8 mouse cellular contexts compared by ENCODE assay signal in the genomic region with DNA sequence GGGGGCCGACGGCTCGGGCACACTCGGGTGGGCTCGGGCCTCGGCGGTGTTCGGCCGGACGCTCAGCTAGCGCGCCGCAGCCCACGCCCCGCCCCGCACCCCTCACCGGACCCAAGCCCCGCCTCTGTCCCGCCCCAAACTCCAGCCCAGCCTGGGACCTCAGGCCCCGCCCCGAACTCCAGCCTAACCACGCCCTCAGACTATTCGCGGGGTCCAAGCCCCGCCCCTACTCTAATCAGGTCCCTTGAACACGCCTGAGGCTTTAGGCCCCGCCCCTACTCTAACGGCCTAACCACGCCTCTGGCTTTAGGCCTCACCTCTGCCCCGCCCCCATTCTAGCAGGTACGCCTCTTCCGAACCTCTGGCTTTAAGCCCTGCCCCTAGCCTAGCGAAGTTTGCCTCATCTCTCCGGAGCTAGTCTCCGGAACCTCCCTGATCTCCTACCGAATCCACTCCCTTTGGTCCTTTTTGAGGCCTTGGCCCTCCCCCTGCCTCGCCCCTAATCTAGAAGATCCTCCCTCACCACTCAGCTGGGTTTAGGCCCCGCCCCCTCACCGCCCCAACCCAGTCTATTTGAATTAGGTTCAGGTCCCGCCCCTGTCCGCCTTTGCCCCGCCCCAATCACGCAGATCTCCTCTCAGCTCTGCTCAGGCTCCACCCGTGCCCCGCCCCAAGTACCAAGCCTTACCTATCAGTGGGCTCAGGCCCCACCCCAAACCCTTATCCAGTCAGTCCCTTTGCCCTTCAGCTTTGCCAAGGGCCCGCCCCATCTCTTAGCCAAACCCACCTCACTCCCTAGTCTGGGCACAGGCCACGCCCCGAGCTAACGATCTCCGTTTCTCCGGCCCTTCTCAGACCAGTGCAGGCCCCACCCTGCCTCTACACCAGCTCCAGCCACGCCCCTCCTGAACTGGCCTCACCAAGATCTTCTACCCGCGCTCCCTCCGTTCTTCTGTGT. TPM values are rescaled to one million over a fixed set of nuclear protein-coding genes. Genes with fewer than 3 reads are reported as not detected.
DNase-seq lines count a peak whose midpoint lies in the region; ATAC-seq and TF ChIP-seq lines count a peak whose summit lies in the region.

No protein-coding gene starts in this region.

- peak; percentile 90 for DNase-seq in Patski (ENCODE audit: low read depth, low spot score)
- DNase-seq in cerebellum, postnatal 14 days, result peak; percentile 98 to 99
- DNase-seq in frontal cortex, postnatal 14 days (ENCODE audit: low spot score in 2 of 2), result peak; percentile 95 to 96
- DNase-seq in layer of hippocampus, postnatal 25 days (ENCODE audit: extremely low spot score in 1 of 2, low spot score in 1 of 2), result peak; percentile 80 to 81
- peak; percentile 99 for DNase-seq in lung, postnatal 25 days (ENCODE audit: low spot score)
- peak; percentile 99 for DNase-seq in retina, embryonic 14.5 days (ENCODE audit: low spot score)
- peak; percentile 97 for DNase-seq in thymus, postnatal 4 days

- peak overlapping the region; percentile 99 for H3K4me2 ChIP-seq in hindbrain, embryonic 13.5 days

- H3K4me3 ChIP-seq in hindbrain, embryonic 13.5 days, result peak overlapping the region; percentile 71

- H3K36me3 ChIP-seq in hindbrain, embryonic 13.5 days, result peaks cover 2% of the 10 kb centered on the region; the same call in 1 of the 2 replicates

- CTCF ChIA-PET in Patski (lab: Charles Lee), result interaction anchor here (0.9 to 2.0 kb wide), 5 partner anchors 51 to 218 kb away, joined by 3 to 5 read pairs (median 3); no protein-coding TSS in a partner anchor

- peak overlapping the region; percentile 52 for H3K27ac ChIP-seq in hindbrain, embryonic 13.5 days

- no peaks in the 10 kb centered on the region for H3K27me3 ChIP-seq in Patski
- H3K27me3 ChIP-seq in hindbrain, embryonic 13.5 days, result peaks cover 23% of the 10 kb centered on the region

- in situ Hi-C loops in Patski (cut with MboI; ENCODE audit: low pct_unique_long_range_greater_than_20kb), result no loop called here

- ATAC-seq in Patski, result peak; percentile 76
- ATAC-seq in hindbrain, embryonic 13.5 days (ENCODE audit: low FRiP score), result peak; percentile 90

- no peaks in the 10 kb centered on the region for H3K9me3 ChIP-seq in hindbrain, embryonic 13.5 days

- under 1% methylated on average over 55 of the region's 55 CpGs for WGBS in hindbrain, embryonic 13.5 days

- peaks cover 33% of the 10 kb centered on the region for H3K4me1 ChIP-seq in hindbrain, embryonic 13.5 days (replicated peaks)

- no peak for TF ChIP-seq CTCF in Patski (IDR thresholded peaks at IDR 0.05)

- H3K9ac ChIP-seq in hindbrain, embryonic 13.5 days, result peak overlapping the region; percentile 83

- POLR2A ChIA-PET in Patski (lab: Charles Lee), result no interaction called here

RNA-seq across cellular contexts. Expression of a gene that starts 0.6 kb away (rescaled TPM):
- 14.2 TPM for polyA plus RNA-seq in Patski (2021)
- polyA plus RNA-seq in hindbrain, embryonic 13.5 days (2015; fragmentation: Nextera tagmentation; extraction: Ambion mirVana), result 36.6 and 39.4 TPM in 2 replicates
- total RNA-seq in layer of hippocampus, postnatal 25 days (2021), result 10 to 100 TPM; 37.5 to 44.8 TPM

Comparison
In these comparisons a context has a peak if more than half of its experiments do, and no peak if none do; other contexts are left out.
1. Peak in every context shown above with its lines: DNase-seq, ATAC-seq, H3K4me3 ChIP-seq and H3K27ac ChIP-seq.